Mouse (Mus musculus) C2C12 (cell line): ENCODE measurements around the gene Vwf. TPM values are rescaled to one million over a fixed set of nuclear protein-coding genes. Genes with fewer than 3 reads are reported as not detected.

Experiments
- H3K27me3 ChIP-seq: one replicate; pipeline ENCODE4 v1.6.1; 2011; ENCODE audit not compliant: control insufficient read depth, insufficient read depth, insufficient read length
- H3K36me3 ChIP-seq: one replicate; pipeline ENCODE4 v1.6.1; 2011; ENCODE audit not compliant: control insufficient read depth, insufficient read depth
- H3K4me3 ChIP-seq: one replicate; pipeline ENCODE4 v1.5.1; 2011; ENCODE audit warnings: mild to moderate bottlenecking, control low read depth; ENCODE audit not compliant: poor library complexity, insufficient read depth, severe bottlenecking
- H3K79me2 ChIP-seq: one replicate; pipeline ENCODE4 v1.6.1; 2011; ENCODE audit not compliant: control insufficient read depth, insufficient read depth
- H3K79me3 ChIP-seq: one replicate; pipeline ENCODE4 v1.6.1; 2011; ENCODE audit warnings: low read depth, control low read depth
- H3ac ChIP-seq: one replicate; pipeline ENCODE3; 2011; ENCODE audit warnings: low read depth; ENCODE audit not compliant: control insufficient read depth, insufficient read length
- CEBPB ChIP-seq: IDR thresholded peaks from one replicate; pipeline ENCODE4 v1.6.1; 2011; ENCODE audit warnings: low read depth, mild to moderate bottlenecking, control low read depth, moderate library complexity
- CTCF ChIP-seq: IDR thresholded peaks from one replicate; pipeline ENCODE4 v1.5.1; 2011; ENCODE audit not compliant: control insufficient read depth, insufficient read depth, insufficient read length
- FOSL1 ChIP-seq: IDR thresholded peaks from one replicate; pipeline ENCODE4 v1.8.0; 2011; ENCODE audit warnings: mild to moderate bottlenecking, low read length; ENCODE audit not compliant: poor library complexity, insufficient read depth, severe bottlenecking
- MAX ChIP-seq: IDR thresholded peaks from one replicate; pipeline ENCODE4 v1.6.1; 2011; ENCODE audit warnings: mild to moderate bottlenecking, control low read depth
- MYOD1 ChIP-seq: IDR thresholded peaks from one replicate; pipeline ENCODE4 v1.6.1; 2011; ENCODE audit warnings: low read depth; ENCODE audit not compliant: control insufficient read depth, insufficient read length
- MYOG ChIP-seq: IDR thresholded peaks from one replicate; pipeline ENCODE4 v1.6.1; 2011; ENCODE audit not compliant: control insufficient read depth, insufficient read length; ENCODE audit errors: extremely low read depth
- USF1 ChIP-seq: IDR thresholded peaks from one replicate; pipeline ENCODE4 v1.6.1; 2011; ENCODE audit warnings: low read depth, mild to moderate bottlenecking, control low read depth, moderate library complexity
- polyA plus RNA-seq: library from polyadenylated mRNA; unstranded; fragments of >200 nt; fragmentation: generic; extraction: Trizol; gene quantifications from one replicate; pipeline ENCODE4 v1.2.1, GENCODE M21; 2012; ENCODE audit warnings: missing spikeins

Vwf gene
- polyA plus RNA-seq, 1 experiment = 0.04 TPM

GRCm38 (mm10) chr6:125521558-125522193 is 24.9 kb upstream of the Vwf start:
- Histone ChIP-seq H3ac (no peak overlapping the region), H3K79me2 (no peaks in the 10 kb centered on the region), H3K79me3 (no peaks in the 10 kb centered on the region), H3K27me3 (no peaks in the 10 kb centered on the region), H3K4me3 (no peak overlapping the region), H3K36me3 (no peaks in the 10 kb centered on the region)
- TF ChIP-seq MAX (no peak), CTCF (no peak), FOSL1 (no peak), USF1 (no peak), MYOD1 (no peak), MYOG (no peak), CEBPB (no peak)

GRCm38 (mm10) chr6:125524027-125524426 is 22.5 kb upstream of the Vwf start:
- Histone ChIP-seq H3ac (no peak overlapping the region), H3K4me3 (no peak overlapping the region), H3K36me3 (no peaks in the 10 kb centered on the region), H3K27me3 (no peaks in the 10 kb centered on the region), H3K79me2 (no peaks in the 10 kb centered on the region), H3K79me3 (no peaks in the 10 kb centered on the region)
- TF ChIP-seq USF1 (no peak), MYOG (no peak), MYOD1 (no peak), MAX (no peak), CEBPB (no peak), CTCF (no peak), FOSL1 (no peak)

DNA sequence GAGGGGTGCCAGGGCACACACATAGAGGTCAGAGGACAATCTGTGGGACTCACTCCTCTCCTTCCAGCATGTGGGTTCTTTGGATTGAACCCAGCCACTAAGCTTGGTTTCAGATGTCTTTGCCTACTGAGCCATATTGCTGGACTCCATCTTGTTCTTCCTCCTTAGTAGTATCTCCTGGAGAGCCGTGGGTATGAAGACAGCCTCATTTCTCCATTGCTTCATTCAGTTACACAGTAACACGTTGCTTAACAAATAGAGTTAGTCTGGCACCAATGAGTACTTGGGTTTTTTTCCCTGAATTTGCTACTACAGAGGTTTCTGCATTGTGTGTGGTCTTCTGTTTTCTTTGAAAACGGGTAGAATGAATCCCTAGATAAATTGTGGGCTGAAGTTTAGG is 20.5 kb upstream of the Vwf start:
- Histone ChIP-seq H3K79me3 (no peaks in the 10 kb centered on the region), H3K4me3 (no peak overlapping the region), H3K36me3 (no peaks in the 10 kb centered on the region), H3ac (no peak overlapping the region), H3K79me2 (no peaks in the 10 kb centered on the region), H3K27me3 (no peaks in the 10 kb centered on the region)
- TF ChIP-seq MAX = no peak
- no peak for TF ChIP-seq MYOG
- no peak for TF ChIP-seq CEBPB
- no peak for TF ChIP-seq MYOD1
- no peak for TF ChIP-seq CTCF
- no peak for TF ChIP-seq USF1
- TF ChIP-seq FOSL1 = no peak

DNA sequence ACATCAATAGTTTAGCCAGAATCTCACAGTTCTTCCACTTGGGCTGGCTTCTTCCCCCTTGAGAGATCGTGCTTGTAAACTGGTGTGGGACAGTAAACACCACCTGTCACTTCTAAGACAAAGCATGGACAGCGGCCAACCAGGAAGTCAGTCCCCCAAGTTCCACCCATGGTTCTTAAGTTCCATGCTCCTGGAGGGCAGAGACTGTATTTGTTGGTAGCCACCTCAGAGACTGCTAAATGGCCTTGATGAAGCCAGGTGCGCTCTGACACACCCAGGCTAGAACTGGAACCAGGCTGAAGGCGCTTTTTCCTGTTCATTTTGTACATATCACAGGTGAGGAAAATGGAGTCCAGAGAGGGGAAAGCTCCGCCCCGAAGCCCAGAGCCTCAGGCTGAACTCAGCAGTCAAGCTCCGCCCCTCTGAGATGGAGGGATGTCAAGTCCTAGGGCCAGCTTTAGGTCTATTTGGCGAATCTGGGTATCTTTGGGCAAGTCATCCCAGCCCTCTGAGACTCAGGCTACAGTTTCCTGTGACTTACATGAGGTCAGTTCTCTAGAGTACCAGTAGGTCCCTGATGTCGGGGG is 17.9 kb upstream of the Vwf start:
- Histone ChIP-seq H3K4me3 (no peak overlapping the region), H3ac (no peak overlapping the region), H3K36me3 (no peaks in the 10 kb centered on the region), H3K79me2 (no peaks in the 10 kb centered on the region), H3K27me3 (no peaks in the 10 kb centered on the region), H3K79me3 (no peaks in the 10 kb centered on the region)
- no peak for TF ChIP-seq CEBPB
- no peak for TF ChIP-seq USF1
- no peak for TF ChIP-seq CTCF
- no peak for TF ChIP-seq MYOG
- TF ChIP-seq MAX = no peak
- no peak for TF ChIP-seq MYOD1
- no peak for TF ChIP-seq FOSL1

GRCm38 (mm10) chr6:125529479-125529878 is 17.1 kb upstream of the Vwf start:
- no peaks in the 10 kb centered on the region for H3K79me3 ChIP-seq
- no peaks in the 10 kb centered on the region for H3K27me3 ChIP-seq
- no peak for TF ChIP-seq USF1
- TF ChIP-seq MYOG = no peak
- TF ChIP-seq MAX = no peak
- no peak for TF ChIP-seq MYOD1
- TF ChIP-seq CTCF = no peak
- TF ChIP-seq CEBPB = no peak
- TF ChIP-seq FOSL1 = no peak
- no peak overlapping the region for H3K4me3 ChIP-seq
- no peaks in the 10 kb centered on the region for H3K79me2 ChIP-seq
- H3K36me3 ChIP-seq = no peaks in the 10 kb centered on the region
- no peak overlapping the region for H3ac ChIP-seq
